Mouse (Mus musculus) heart, postnatal 4 days (tissue): Measurements from ENCODE around the gene Ppp1r14a. TPM values are rescaled to one million over a fixed set of nuclear protein-coding genes. Genes with fewer than 3 reads are reported as not detected.
A peak's percentile ranks its signal among the peaks of the same experiment; 100 is the strongest.

Experiments used
- DNase-seq: peaks from one replicate; pipeline ENCODE4 v3.0.0; 2021
- total RNA-seq, 2 experiments: library from RNA; stranded (reverse); gene quantifications; 2 replicates each; pipeline ENCODE4 v1.2.3; 2021

The Ppp1r14a gene
- total RNA-seq, 2 experiments from 2014 or later, result 22.8 to 24.7 TPM

GRCm38 (mm10) chr7:29304463-29305262 is 15.6 kb downstream of the Ppp1r14a start:
- no peak for DNase-seq

GRCm38 (mm10) chr7:29305263-29305988 is 16.3 kb downstream of the Ppp1r14a start:
- DNase-seq, result peak; percentile 37

- DNase-seq, result no peak
These were observed 17.0 kb downstream of the Ppp1r14a start for GRCm38 (mm10) chr7:29306108-29306507.

GRCm38 (mm10) chr7:29306619-29307018 is 17.5 kb downstream of the Ppp1r14a start:
- no peak for DNase-seq

DNA sequence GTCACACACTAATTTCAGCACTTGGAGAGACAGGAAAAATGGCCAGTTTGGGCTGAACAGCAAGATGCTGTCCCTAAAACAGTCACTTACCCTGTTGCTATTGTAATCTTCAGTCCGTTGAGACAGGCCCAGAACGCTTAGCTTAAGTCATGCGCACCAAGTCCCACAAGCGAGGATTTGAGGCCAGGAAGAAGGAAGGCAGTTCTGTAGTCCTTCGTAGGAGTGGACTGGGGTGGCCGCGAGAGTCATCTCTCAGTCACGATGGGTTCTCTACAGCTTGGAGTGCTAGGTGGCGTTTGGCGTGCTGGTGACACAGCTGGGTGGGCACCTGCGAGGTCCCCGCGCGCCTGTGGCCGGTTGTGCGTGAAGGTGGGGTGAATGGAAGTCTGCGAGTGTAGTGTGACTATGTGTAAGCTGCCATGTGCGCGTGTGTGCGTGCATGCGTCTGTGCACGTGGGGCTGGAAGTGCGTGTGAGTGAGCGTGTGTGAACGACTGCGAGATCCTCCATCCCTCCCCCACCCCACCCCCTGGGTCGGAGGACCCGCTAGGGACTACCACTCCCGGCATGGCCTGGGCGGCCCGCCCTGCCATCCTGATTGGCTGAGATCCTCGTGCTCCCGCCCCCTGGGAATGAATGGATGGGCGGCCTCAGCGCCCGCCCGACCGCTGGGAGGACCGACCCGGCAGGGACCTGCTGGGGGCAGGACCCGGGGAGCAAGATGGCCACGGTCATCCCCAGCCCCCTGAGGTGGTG is 18.4 kb downstream of the Ppp1r14a start:
- DNase-seq, result peak; percentile 96

GRCm38 (mm10) chr7:29309221-29309721 is 20.2 kb downstream of the Ppp1r14a start:
- DNase-seq, result peak; percentile 48

GRCm38 (mm10) chr7:29309749-29310148 is 20.6 kb downstream of the Ppp1r14a start:
- DNase-seq, result no peak

- no peak for DNase-seq
These were observed 23.9 kb downstream of the Ppp1r14a start for GRCm38 (mm10) chr7:29313051-29313450.

GRCm38 (mm10) chr7:29313572-29314261 is 24.6 kb downstream of the Ppp1r14a start:
- no peak for DNase-seq

- DNase-seq, result no peak
These were observed 25.9 kb downstream of the Ppp1r14a start for GRCm38 (mm10) chr7:29314844-29315628.

- DNase-seq, result no peak
These were observed 27.1 kb downstream of the Ppp1r14a start for GRCm38 (mm10) chr7:29316137-29316734.

- peak; percentile 51 for DNase-seq
These were observed 27.9 kb downstream of the Ppp1r14a start for GRCm38 (mm10) chr7:29316976-29317375.

DNA sequence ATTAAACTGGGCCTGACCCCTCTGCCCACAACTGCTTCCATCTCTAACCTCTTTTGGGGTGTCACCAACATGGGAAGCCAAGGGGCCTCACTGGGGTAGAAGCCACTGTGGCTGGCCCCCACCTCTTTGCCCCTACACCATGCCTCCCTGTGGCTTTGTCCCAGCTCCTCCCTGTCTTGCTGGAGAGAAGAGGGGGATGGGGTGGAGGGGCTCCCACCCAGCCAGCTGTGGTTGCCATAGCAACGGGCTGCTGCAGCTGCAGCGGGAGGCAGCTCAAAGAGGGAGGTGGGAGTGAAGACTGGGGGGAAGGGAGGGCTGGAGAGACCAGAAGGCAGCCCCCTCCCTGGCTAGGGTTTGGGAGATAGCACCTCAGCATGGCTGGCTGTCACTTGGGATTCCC is 28.4 kb downstream of the Ppp1r14a start:
- peak; percentile 56 for DNase-seq

GRCm38 (mm10) chr7:29318115-29318911 is 29.2 kb downstream of the Ppp1r14a start:
- peak; percentile 43 for DNase-seq

- DNase-seq, result no peak
These were observed 30.5 kb downstream of the Ppp1r14a start for GRCm38 (mm10) chr7:29319337-29320307.

- DNase-seq, result no peak
These were observed 38.0 kb downstream of the Ppp1r14a start for GRCm38 (mm10) chr7:29327087-29327486.

DNA sequence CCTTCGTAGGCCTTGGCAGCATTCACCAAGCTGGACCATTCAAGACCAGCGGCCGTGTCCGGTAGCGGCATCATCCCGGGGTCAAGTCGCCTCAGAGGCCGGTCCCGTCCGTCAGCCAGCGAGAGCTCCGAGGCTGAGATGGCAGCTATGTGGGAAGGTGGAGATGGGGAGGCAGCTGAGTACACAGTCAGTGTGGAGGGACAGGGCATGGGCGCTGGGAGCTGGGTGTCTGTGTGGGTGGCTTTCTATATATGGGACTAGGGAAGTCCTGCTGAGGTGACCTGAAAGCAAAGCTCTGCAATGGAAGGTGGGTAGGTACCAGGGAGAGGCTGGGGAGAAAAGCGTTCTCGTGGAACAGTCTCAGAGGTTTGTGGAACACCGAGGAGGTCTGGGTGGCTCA is 39.9 kb downstream of the Ppp1r14a start:
- no peak for DNase-seq

DNA sequence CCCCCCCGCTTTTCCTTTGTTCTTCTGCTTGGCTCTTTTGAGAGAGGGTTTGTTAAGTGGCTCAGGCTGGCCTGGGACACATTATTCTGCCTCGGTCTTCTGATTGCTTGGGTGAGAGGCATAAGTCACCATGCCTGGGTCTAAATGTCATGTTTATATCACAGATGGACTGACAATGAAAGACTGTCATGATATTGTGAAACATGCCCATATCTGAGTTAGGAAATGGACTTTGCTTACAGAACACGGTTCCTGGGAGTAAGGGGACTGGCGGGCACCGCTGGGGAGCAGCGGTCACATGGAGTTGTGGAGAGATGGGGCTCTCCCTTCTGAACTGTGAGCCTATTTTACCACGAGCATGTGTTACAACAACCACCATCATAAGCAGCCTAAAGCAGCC is 45.0 kb downstream of the Ppp1r14a start:
- DNase-seq, result no peak

DNA sequence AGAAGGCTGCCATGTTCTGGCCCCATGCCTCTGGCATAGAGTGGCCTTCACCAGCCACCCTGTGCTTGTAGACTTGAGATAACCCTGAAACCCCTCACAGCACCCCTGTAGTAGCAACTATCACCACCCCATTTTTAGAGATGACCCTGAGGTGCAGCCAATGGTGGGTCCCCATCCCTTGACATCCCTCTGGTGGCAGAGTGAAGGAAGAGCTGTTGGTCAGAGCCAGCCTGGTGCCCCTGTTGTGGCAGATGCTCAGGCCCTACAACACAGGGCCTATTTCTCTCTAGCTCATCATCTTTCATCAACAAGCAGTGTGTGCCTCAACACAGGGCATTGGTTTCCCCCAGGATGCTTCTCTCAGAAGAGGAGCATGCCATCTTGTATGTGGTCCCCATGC is 46.2 kb downstream of the Ppp1r14a start:
- DNase-seq, result no peak
